Mouse (Mus musculus): ENCODE measurements around the gene Hspbap1.
A peak's percentile ranks its signal among the peaks of the same experiment; 100 is the strongest.

Gene Hspbap1

DNA sequence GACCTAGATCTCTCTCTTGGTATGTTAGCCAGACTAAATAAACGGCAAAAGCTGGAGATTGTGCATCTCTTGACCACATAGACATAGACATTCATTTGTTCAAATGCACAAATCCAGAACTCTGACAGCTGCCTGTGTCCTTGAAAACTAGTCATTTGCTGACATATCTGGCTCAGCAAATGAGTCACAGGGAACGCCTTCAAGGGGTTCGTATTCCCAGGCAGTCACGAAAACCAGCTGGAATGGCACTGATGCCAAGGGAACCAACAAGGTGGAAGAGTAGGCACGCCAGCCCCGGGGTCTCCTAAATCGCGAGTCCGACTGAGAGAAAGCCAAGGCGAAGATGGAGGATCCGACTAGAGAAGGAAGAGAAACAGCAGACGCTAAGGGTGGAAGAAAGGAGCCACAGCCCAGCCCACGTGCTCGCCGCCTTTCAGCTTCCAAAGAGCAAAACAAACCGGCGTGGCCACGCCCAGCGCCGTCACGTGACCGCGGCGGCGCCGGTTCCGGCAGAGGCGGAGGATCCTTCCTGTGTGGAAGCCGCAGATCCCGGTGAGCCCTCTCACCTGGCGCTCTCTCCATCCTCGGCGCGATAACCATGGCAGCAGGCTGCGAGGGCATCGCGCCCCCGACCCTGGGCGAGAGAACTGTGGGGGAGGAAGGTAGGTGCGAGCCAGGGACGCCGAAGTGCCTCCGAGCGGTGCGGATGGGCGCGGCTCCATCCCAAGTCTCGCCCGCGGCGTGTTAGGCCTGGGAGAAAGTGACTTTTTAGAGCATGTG, at the start of gene Hspbap1:
Gene Hspbap1, plus strand, starts transcription at position 498 of the 780 bp plus-strand sequence.
- peak; percentile 64 for DNase-seq (ENCODE audit: low read depth, low spot score)

DNA sequence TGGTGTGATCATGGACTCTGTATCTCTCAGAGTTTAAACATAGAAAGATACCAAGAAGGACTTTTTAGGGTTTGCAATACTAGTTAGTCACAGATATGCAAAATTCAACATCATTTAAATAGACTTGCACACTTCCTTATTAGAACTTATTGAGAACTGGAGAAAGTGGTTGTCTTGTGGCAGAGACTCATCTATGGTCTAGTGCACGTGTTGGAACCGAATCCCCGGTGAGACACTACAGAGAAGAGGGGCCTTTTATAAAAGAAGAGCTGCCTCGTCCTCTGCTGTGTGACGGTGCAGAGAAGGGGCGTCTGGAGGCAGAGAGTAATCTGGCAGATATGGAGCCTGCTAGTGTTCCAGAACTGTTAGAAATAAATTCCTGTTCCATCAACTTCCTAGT, 45.6 kb upstream of the Hspbap1 start:
- DNase-seq (ENCODE audit: low read depth, low spot score) = no peak

DNA sequence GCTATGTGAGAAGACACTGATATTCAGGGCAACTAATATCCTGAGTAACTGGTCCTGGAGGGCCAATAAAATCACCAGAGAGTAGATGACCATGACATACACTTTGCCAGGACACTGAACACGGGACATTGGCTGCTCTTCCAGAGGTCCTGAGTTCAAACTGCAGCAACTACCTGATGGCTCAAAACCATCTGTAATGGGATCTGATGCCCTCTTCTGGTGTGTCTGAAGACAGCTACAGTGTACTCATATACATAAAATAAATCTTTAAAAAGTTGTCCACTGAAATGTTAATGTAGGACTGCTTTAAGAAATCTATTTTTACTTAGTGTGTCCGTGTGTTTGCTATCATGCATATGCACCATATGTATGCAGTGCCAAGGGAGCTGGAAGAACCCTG, 43.6 kb upstream of the Hspbap1 start:
- DNase-seq (ENCODE audit: low read depth, low spot score) = no peak

DNA sequence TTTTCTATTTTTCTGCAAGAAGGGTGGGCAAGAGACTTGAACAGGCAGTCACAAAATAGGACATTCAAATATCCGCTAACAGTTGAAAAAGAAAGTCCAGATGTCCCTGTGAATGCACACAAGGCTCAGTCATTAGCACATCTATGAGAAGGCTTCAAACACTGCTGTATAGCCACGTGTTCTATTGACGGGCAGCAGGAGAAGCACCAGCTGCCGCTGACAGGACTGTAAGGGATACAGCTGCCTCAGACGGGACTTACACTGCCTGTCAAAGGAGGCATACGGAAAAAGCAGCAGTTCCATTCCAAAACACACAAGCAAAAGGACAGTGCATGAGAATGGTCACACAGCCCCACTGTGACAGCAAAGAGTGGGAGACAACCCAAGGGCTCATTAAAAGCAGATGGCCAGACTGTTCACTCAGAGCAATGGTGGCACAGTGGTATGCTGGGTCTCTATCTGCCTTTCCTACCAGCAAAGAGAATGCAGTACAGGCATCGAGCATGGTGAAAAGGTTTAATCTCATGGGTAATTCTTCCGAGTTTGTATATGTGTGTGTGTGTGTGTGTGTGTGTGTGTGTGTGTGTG, 40.9 kb upstream of the Hspbap1 start:
- no peak for DNase-seq (ENCODE audit: low read depth, low spot score)

DNA sequence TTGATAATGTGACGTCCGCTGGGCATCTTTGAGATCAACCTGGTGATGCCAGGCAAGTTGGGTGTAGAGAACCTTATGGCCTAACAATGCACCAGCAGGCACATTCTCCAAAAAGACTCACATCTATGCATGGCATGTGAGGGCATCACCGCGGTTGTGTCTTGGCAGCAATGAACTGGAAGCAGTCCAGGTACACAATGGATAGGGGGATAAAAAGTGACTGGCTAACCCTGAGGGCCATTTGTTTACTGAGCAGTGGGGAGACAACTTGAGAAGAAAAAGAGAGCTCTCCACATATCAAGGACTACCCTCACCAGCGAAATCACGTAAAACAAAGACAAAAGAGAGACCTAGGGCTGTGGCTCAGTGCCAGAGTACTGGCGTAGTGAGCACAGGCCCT, 38.1 kb upstream of the Hspbap1 start:
- no peak for DNase-seq (ENCODE audit: low read depth, low spot score)

DNA sequence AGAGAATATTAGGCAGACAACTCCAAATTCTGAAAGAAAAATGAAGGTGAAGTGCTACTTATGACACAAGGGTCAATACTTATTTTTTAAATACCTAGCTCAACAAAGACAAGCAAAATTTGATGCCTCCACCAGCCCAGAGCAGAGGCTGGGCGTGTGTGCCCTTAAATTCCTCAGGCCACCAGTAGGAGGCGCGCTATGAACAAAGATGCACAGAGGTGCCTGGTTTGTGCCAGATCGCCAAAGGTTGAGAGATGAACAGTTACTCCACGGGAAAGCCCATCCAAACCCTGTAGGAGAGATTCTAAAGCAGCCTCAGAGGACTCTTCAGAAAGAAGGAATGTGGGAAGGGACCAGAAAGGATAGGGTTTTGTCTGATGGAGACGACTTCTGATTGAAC, 36.1 kb upstream of the Hspbap1 start:
- peak; percentile 18 for DNase-seq (ENCODE audit: low read depth, low spot score)

DNA sequence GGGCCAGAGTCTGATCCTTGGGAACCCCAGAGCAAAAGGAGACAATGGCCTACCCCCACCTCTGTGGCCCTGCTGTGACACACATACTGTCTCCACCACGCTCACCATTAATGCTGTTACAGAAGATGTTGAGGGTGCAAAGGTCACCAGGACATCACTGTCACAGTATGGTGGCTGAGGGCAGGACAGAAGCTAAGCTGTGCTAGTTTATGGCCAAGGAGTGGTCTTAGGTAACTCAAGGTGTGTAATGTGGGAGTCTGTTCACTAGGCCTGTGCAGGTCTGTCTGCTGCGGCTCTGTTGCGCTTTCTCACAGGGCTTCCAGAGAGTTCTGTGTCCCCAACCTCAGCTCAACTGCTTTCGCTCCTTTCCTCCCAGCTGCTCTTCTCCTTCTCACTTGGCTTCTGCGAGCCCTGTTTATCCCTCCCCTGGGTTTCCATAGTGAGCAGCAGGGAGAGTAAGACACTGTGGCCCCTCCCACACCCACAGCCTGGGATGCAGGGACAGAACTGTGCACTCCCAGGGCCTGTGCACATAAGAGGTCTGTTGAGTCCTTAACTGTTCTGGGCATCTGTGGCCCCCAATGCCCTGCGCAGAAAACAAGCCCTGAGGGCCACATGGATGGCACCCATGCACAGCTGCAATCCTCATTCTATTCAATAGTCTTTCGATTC, 31.9 kb upstream of the Hspbap1 start:
- no peak for DNase-seq (ENCODE audit: low read depth, low spot score)

DNA sequence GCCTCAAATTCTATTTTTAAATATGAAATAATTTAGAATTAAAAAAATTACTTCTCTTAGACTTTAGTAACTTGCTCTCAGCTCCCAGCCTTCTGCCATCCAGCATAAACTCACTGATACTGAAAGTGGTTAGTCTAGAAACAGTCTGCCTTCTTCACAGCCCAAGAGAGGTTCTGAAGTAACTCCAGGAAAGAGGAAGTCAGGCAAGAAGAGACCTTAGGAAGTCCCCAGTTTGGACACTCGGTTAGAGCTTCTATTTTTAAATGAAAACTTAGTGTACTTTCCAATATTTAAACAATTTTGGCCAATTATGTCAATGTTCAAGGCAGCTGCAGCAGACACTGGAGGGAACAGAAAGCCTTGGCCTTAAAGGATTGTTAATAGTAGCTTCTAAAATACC, 30.6 kb upstream of the Hspbap1 start:
- no peak for DNase-seq (ENCODE audit: low read depth, low spot score)

DNA sequence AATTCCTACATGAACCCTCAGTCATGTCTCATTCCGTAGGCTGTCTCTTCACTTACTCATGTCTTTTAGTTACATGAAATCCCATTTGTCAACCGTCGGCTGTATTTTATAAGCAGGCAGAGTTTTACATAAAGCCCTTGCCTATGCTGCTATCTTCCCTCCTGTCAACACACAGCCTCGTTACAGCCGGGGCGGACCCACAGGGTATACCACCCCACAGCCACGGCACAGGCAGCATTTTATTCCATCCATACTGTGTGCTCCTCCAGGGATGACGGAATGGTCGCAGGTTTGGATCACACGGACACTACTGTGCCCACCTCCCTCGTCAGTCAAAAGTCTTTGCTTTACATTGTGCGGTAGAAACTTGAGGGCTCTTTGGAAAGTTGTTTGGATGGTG, 29.8 kb upstream of the Hspbap1 start:
- DNase-seq (ENCODE audit: low read depth, low spot score) = no peak

DNA sequence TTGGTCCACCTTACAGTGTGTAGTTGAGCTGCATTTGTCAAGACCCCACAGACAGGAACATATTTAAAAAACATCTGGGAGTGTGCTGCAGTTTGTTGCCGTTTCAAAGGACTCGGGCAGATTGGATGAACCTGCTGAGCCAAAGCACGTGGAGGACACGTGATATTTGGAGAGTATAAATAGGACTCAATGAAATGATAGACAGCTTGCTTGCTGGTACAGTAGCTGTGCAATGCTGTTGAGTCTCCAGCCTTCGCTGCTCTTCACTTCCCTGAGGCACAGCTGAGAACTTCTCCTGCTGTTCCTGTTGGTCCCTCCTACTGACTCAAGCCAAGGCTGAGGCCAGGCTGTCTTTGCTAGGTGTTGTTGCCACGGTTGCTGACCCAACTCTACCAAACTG, 29.2 kb upstream of the Hspbap1 start:
- DNase-seq (ENCODE audit: low read depth, low spot score) = no peak

DNA sequence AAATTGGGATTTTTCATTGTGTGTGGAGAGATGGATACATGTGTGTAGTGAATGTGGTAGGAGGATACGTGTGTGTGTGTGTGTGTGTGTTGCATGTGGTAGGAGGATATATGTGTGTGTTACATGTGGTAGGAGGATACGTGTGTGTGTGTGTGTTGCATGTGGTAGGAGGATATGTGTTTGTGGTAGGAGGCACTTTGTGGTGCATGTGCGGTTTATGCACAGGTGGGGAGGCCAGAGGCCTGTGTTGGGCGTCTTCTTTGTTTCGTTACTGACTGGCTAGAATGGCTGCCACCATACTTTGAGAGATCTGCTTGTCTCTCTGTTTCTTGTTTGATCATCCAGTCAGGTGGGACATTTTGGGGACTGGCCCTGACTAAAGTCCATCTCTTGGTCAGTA, 28.6 kb upstream of the Hspbap1 start:
- DNase-seq (ENCODE audit: low read depth, low spot score) = no peak

DNA sequence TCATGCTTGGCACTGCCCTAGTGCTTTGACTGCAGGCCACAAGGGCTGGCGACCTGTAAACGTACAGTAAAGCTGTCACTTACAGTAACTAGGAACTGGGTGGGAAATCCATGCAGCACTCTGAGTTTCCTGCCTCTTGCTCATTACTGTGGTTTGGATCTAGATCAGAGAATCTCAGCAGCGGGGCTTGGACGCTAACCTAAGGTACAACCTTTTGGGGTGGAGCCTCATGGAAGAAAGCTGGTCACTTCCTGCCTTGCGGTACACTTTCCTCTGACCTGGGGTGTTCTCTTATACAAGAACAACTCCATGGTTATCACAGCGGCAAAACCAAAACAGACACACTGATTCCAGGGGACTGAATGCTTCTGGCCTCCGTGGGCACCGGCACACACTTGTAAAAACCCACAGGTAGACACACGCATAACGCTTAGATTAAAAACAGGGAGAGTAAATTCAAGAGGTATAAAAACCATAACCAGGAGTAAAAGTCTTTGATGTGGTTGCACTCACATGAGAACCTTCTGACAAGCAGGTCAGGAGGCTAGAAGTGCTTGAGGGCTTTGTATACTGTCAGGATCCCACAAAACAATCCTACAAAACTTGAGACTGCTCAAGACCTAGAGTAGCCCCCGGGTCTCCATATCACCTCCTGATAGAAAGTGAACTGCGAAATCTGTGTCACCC, 27.8 kb upstream of the Hspbap1 start:
- DNase-seq (ENCODE audit: low read depth, low spot score) = no peak

DNA sequence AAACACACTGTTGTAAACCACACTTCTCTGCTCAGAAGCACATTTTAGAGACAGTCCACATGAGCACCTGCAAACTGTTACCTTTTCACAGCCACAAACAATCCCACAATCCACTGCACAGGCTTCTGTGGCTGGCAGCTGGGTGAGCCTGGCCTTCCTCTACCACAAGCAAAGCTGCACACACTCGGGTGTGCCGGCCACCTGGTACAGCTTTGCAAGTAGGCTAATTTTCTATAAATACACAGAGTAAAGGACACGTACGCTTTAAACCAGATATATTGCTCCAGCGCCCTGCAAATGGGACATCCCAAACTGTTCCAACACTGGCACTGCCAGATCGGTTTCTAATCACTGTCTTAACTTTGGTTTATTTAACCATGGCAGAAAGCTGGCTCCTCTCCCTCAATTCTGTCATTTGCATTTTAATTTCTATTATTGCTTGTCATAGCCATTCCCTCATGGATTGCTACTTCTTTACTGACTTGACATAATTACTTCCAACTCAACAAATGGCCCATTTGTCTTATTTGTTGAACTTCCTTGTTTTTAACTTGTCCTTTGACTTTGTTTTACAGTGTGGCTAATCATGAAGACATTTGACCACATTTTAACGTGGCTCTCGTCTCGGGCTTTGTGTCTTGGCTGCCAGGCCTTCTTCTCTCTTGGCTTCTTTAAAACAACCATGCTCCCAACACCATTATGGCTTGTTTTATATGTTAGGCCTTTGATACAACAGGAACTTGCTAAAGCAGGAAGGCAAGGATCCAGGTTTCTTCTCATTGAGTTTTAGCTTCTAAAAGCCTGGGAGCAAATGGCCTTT, 22.5 kb upstream of the Hspbap1 start:
- no peak for DNase-seq (ENCODE audit: low read depth, low spot score)

DNA sequence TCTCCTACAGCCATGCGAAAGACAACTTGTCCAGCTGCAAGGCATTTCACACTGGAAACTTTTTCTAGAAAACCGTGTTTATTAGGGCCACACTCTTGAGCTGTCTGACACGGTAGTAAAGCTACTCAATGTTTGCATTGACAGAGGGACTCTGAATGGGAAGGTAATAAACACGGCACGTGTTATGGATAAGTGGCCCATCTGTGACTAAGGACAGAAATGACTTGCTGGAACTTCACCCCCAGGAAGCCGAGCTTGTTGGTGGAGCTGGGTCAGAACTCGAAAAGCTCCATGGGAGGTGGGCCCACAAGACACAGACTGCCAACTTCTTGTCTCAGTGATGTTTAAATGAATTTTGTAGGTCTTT, 22.0 kb upstream of the Hspbap1 start:
- no peak for DNase-seq (ENCODE audit: low read depth, low spot score)

DNA sequence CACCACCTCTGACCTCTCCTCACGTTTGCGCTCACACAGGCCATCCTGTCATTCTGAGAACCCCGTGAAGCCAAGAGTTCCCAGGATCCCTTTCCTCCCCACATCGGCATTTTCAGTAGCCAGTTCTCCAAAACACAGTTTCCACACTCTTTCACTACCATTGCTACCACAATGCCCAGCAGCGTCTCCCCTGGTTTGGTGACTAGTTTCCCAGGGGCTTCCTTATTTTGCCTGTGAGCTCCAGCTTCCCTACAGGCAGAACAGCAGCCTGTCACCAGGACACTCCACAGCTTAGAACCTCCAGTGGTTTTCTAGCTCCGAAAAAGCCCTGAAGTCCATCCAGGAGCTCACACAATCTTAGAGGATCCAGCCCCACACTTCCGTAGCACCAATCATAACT, 20.8 kb upstream of the Hspbap1 start:
- no peak for DNase-seq (ENCODE audit: low read depth, low spot score)

DNA sequence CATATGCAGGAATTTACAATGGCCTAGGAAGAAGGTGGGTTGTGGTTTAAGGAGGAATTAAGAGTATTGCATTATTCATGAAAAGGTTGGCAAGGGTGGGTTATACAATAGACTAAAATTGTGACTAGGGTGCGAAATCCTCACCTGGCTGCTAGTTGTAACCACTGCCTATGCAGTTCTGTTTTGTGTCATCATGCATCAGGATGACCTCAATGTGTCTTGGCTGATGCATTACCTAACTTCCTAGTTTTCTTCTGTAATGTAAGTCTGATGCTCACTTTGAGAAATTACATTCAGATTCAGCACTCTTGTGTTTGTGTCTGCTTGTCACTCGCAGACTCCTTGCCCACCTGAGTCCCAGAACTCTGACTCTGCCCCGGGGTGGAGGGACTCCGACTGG, 18.3 kb upstream of the Hspbap1 start:
- DNase-seq (ENCODE audit: low read depth, low spot score) = no peak

DNA sequence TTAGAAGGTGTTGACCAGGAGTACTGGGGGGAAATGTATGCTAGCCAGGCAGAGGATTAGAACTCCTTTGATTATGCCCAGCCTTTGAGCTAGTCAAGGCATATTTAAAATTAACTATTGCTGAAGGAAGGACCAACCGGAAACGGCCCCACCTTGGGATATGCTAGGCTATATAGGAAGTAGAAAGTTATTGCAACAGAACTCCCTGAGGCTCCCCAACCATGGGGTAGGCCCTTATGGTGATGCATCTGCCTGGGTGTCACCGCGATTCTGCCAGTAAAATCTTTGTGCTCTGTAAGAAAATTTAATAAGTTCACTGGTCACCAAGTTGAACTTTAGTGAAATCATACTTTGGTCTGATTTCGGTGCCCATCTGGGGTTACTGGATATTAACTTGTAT, 16.2 kb upstream of the Hspbap1 start:
- DNase-seq (ENCODE audit: low read depth, low spot score) = no peak

DNA sequence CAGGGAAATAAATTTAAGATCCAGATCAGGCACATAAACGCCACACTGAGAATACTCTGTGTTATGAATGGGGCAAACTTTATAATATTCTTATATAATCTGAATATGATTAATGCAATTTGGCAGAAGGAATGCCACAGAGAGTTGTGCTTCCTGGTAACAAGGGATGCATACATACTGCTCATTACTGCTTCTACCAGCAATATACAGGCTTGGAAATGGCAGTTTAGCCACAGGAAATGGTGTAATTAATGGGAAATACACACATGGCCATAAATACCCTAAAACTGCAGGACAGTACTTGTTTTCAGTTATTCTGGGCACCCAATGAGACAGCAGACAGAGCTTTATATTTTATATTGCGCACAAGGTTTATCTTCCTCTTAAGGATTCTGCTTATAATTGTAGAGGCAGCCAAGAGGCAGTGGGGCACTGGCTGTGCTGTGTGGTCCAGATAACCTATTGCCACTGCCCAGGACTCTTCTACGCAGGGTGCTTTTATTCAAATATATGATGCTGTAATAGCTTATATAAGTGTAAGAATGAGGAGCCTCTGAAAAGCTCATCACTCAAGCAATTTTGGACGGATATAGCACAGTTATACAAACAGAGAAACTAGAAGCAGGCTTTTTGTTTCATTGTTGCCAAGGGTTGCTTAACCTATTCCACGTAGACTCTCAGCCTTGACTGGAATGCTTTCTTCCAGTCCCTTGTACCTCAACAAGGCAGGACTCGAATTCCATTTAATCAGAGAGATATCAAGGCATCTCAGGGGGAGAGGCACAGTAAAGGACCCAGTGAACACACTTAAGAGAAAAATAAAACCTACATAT, 14.5 kb upstream of the Hspbap1 start:
- no peak for DNase-seq (ENCODE audit: low read depth, low spot score)

DNA sequence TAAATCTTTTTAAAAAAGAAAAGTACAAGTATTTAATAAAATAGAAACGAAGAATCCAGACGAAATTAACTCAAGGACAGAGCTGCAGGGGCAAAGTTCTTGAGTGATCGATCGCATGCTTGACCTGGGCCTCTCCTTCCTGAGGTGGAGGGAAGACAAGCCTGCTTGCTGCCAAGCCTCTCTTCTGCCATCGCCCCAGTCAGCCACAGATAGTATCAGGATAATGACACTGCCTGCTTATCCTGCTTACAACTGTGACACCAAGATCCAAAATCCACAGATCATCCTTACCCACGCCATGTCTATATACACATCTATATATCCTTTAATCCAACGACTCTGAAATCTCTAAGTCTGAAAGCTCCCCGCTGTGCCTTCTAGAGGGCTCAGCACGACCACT, 13.5 kb upstream of the Hspbap1 start:
- DNase-seq (ENCODE audit: low read depth, low spot score) = no peak

DNA sequence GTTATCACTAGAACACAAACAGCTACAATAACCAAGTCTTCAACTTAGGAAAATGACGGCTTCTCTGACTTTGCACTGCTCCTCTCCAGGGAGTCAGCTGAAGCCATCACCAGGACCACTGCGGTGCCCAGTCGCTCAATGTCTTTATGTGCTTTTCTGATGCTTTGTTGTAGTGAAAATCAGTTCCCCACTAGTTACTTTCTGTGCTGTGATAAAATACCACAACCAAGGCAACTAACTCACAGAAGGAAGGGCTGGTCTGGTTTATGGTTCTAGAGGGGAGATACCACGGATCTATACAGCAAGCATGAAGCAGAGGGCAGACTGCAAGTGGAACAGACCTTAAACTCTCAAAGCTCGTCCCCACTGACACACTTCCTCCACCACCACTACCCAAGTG, 10.8 kb upstream of the Hspbap1 start:
- no peak for DNase-seq (ENCODE audit: low read depth, low spot score)

Data from retina, adult 2 months (tissue).